Mouse (Mus musculus) neural tube, embryonic 14.5 days (tissue): ENCODE measurements around the gene Isy1. TPM values are rescaled to one million over a fixed set of nuclear protein-coding genes. Genes with fewer than 3 reads are reported as not detected.
A peak's percentile ranks its signal among the peaks of the same experiment; 100 is the strongest.

Source experiments
- ATAC-seq: fragments of 200-750 bp; cut with Nextera tagmentation; 2 replicates; pipeline ENCODE4 v1.8.0; 2017; ENCODE audit warnings: low read depth, mild to moderate bottlenecking, moderate TSS enrichment, moderate library complexity
- H3K27ac ChIP-seq: fragments of 300-500 bp; sonication (generic); 2 replicates; pipeline ENCODE4 v1.5.1; 2014; ENCODE audit warnings: low read depth, mild to moderate bottlenecking, control low read depth, low read length, moderate library complexity, mixed read lengths
- H3K27me3 ChIP-seq: fragments of 300-500 bp; sonication (generic); 2 replicates; pipeline ENCODE4 v1.6.1; 2014; ENCODE audit warnings: low read length; ENCODE audit not compliant: control insufficient read depth, insufficient read depth
- H3K36me3 ChIP-seq: fragments of 300-500 bp; sonication (generic); 2 replicates; pipeline ENCODE4 v1.6.1; 2014; ENCODE audit warnings: low read length, mixed read lengths; ENCODE audit not compliant: control insufficient read depth, insufficient read depth
- H3K4me1 ChIP-seq: fragments of 300-500 bp; sonication (generic); 2 replicates; pipeline ENCODE4 v1.6.1; 2014; ENCODE audit warnings: low read length; ENCODE audit not compliant: control insufficient read depth, insufficient read depth
- H3K4me2 ChIP-seq: fragments of 300-500 bp; sonication (generic); 2 replicates; pipeline ENCODE4 v1.6.1; 2014; ENCODE audit warnings: mild to moderate bottlenecking, low read depth, low read length, control low read depth
- H3K4me3 ChIP-seq: fragments of 300-500 bp; sonication (generic); 2 replicates; pipeline ENCODE4 v1.5.1; 2014; ENCODE audit warnings: low read depth, low read length, control low read depth, mixed read lengths
- H3K9ac ChIP-seq: fragments of 300-500 bp; sonication (generic); replicated peaks from 2 replicates; pipeline ENCODE4 v1.6.1; 2014; ENCODE audit warnings: low read depth, mild to moderate bottlenecking, control low read depth, low read length, mixed read lengths
- H3K9me3 ChIP-seq: fragments of 300-500 bp; sonication (generic); 2 replicates; pipeline ENCODE4 v1.6.1; 2016; ENCODE audit warnings: low read length; ENCODE audit not compliant: control insufficient read depth
- WGBS: fragments of 180-500 bp; shearing (Covaris S2); extraction: QIAGEN DNeasy Blood & Tissue Kit; methylation state at CpG from one replicate; pipeline ENCODE4 v1.1.7; 2014; 5-methylcytosine and 5-hydroxymethylcytosine counted together
- polyA plus RNA-seq: library from polyadenylated mRNA; unstranded; fragments of >200 nt; fragmentation: Nextera tagmentation; extraction: Ambion mirVana; gene quantifications from 2 replicates; pipeline ENCODE4 v1.2.1, GENCODE M21; 2014

The Isy1 gene
- polyA plus RNA-seq, 1 experiment from 2014 or later: 25.1 TPM

DNA sequence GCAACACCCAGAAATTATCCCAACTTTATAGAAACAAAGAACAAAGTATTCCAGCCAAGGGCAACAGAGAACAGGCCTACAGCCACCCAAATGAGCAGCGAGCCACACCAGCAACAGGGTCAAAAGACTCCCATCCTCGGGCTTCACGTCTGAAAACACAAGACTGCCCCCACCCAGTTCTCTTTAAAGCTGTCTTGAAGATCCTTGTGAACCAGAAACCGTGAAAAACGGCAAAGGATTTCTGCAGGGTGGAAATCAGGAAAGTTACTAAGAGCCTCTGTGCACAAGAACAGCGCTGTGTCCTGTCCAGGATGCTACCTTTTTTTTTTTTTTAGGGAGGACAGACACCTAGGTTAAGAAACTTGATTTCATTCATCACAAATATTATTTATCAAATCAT is 28.3 kb downstream of the Isy1 start:
- no peak for ATAC-seq
- Histone ChIP-seq H3K4me2 (peak overlapping the region; percentile 95), H3K9me3 (no peaks in the 10 kb centered on the region), H3K4me3 (peak overlapping the region; percentile 70), H3K27me3 (no peaks in the 10 kb centered on the region; the same call in 1 of the 2 replicates), H3K4me1 (peaks cover 6% of the 10 kb centered on the region; the same call in 1 of the 2 replicates), H3K27ac (no peak overlapping the region), H3K9ac (no peak overlapping the region), H3K36me3 (peaks cover 3% of the 10 kb centered on the region; the same call in 1 of the 2 replicates)
- WGBS: 37% methylated on average over 6 of the region's 6 CpGs

DNA sequence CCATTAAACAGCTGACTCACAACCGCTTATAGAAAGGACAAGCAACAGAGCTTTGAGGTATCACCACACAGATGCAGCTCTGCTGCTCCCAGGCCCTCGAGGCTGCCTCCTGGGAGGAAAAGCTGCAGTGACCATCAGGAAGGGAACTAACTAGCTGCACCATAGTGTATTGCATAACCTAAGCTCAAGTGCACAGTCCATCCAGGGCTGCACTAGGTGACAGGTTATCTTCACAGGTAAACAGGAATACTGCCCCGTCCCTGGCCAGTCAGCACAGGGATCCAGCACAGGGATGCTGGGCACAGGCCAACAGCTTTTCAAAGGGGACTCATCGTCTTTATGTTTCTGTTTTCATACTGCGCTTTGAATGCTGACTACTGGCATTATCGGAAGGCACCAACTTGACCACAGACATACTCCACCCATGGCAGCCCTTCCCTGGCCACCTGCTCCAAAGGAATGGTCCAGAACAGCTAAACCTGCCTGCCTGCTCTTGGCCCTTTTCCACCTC is 28.9 kb downstream of the Isy1 start:
- peaks cover 6% of the 10 kb centered on the region; the same call in 1 of the 2 replicates for H3K4me1 ChIP-seq
- H3K4me3 ChIP-seq: no peak overlapping the region
- peaks cover 3% of the 10 kb centered on the region; the same call in 1 of the 2 replicates for H3K36me3 ChIP-seq
- no peak overlapping the region for H3K9ac ChIP-seq
- no peak overlapping the region for H3K4me2 ChIP-seq
- no peak for ATAC-seq
- H3K9me3 ChIP-seq: no peaks in the 10 kb centered on the region
- WGBS: 82% methylated on average over 6 of the region's 6 CpGs
- H3K27ac ChIP-seq: no peak overlapping the region
- H3K27me3 ChIP-seq: no peaks in the 10 kb centered on the region; the same call in 1 of the 2 replicates

GRCm38 (mm10) chr6:87809144-87809543 is 29.5 kb downstream of the Isy1 start:
- Histone ChIP-seq H3K9me3 (no peaks in the 10 kb centered on the region), H3K4me3 (no peak overlapping the region), H3K27me3 (no peaks in the 10 kb centered on the region; the same call in 1 of the 2 replicates), H3K9ac (no peak overlapping the region), H3K27ac (no peak overlapping the region), H3K4me1 (peaks cover 6% of the 10 kb centered on the region; the same call in 1 of the 2 replicates), H3K36me3 (peaks cover 3% of the 10 kb centered on the region; the same call in 1 of the 2 replicates), H3K4me2 (no peak overlapping the region)
- 92% methylated on average over 2 of the region's 2 CpGs for WGBS
- no peak for ATAC-seq

- H3K4me1 ChIP-seq: peaks cover 6% of the 10 kb centered on the region; the same call in 1 of the 2 replicates
- H3K9ac ChIP-seq: no peak overlapping the region
- no peak overlapping the region for H3K4me3 ChIP-seq
- WGBS: 79% methylated on average over 3 of the region's 3 CpGs
- H3K9me3 ChIP-seq: no peaks in the 10 kb centered on the region
- H3K27me3 ChIP-seq: no peaks in the 10 kb centered on the region; the same call in 1 of the 2 replicates
- ATAC-seq: no peak
- H3K4me2 ChIP-seq: no peak overlapping the region
- peaks cover 3% of the 10 kb centered on the region; the same call in 1 of the 2 replicates for H3K36me3 ChIP-seq
- no peak overlapping the region for H3K27ac ChIP-seq
Measured at GRCm38 (mm10) chr6:87808521-87808920, 30.1 kb downstream of the Isy1 start.

GRCm38 (mm10) chr6:87807735-87808440 is 30.7 kb downstream of the Isy1 start:
- Histone ChIP-seq H3K36me3 (peaks cover 3% of the 10 kb centered on the region; the same call in 1 of the 2 replicates), H3K4me2 (no peak overlapping the region), H3K4me1 (peaks cover 6% of the 10 kb centered on the region; the same call in 1 of the 2 replicates), H3K4me3 (no peak overlapping the region), H3K27ac (no peak overlapping the region), H3K9ac (no peak overlapping the region), H3K27me3 (no peaks in the 10 kb centered on the region; the same call in 1 of the 2 replicates), H3K9me3 (no peaks in the 10 kb centered on the region)
- 89% methylated on average over 4 of the region's 4 CpGs for WGBS
- no peak for ATAC-seq

GRCm38 (mm10) chr6:87806857-87807256 is 31.7 kb downstream of the Isy1 start:
- H3K4me2 ChIP-seq: no peak overlapping the region
- H3K36me3 ChIP-seq: peaks cover 3% of the 10 kb centered on the region; the same call in 1 of the 2 replicates
- H3K27me3 ChIP-seq: no peaks in the 10 kb centered on the region; the same call in 1 of the 2 replicates
- no peak for ATAC-seq
- H3K9me3 ChIP-seq: no peaks in the 10 kb centered on the region
- H3K27ac ChIP-seq: no peak overlapping the region
- peaks cover 6% of the 10 kb centered on the region; the same call in 1 of the 2 replicates for H3K4me1 ChIP-seq
- H3K4me3 ChIP-seq: no peak overlapping the region
- H3K9ac ChIP-seq: no peak overlapping the region
- WGBS: 66% methylated on average over 2 of the region's 2 CpGs

DNA sequence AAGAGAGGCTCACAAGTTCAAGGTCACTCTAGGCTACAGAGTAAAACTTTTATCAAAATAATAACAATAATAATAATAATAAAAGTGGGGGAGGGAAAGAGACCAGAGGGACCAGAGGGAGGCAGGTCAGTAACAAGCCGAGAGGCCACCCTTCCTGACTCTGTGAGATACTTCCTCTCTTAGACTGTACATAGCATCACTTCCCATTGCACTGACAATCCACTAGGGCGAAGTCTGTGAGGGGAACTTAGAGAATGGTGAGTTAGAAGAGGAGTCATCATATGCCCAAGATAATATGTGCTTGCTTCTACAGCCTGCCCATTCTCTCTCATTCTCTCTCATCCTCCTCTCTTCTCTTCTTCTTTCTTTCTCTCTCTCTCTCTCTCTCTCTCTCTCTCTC is 32.6 kb downstream of the Isy1 start:
- H3K4me3 ChIP-seq: no peak overlapping the region
- H3K4me1 ChIP-seq: peaks cover 6% of the 10 kb centered on the region; the same call in 1 of the 2 replicates
- WGBS: 90% methylated on average over 2 of the region's 2 CpGs
- no peak overlapping the region for H3K9ac ChIP-seq
- no peak overlapping the region for H3K4me2 ChIP-seq
- ATAC-seq: no peak
- no peaks in the 10 kb centered on the region for H3K9me3 ChIP-seq
- no peak overlapping the region for H3K27ac ChIP-seq
- H3K36me3 ChIP-seq: peaks cover 3% of the 10 kb centered on the region; the same call in 1 of the 2 replicates
- H3K27me3 ChIP-seq: no peaks in the 10 kb centered on the region

DNA sequence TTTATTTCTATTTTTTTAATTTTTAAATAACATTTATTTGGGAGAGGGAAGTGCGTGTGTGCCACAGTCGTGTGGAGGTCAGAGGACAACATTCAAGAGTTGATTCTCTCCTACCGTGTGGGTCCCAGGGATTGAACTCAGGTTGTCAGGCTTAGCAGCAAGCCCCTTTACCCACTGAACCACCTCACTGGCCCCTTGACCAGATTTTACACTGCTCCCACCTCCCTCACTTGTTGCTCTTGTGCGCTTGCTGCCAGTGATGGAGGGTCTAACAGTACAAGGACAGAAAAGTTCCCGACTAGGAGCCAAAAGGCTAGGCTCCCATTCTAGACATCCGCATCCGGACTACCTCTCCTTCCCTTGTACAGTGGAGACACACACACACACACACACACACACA is 33.1 kb downstream of the Isy1 start:
- H3K4me2 ChIP-seq: no peak overlapping the region
- ATAC-seq: no peak
- no peak overlapping the region for H3K4me3 ChIP-seq
- H3K9ac ChIP-seq: no peak overlapping the region
- peaks cover 3% of the 10 kb centered on the region; the same call in 1 of the 2 replicates for H3K4me1 ChIP-seq
- 92% methylated on average over 7 of the region's 7 CpGs for WGBS
- peaks cover 3% of the 10 kb centered on the region; the same call in 1 of the 2 replicates for H3K36me3 ChIP-seq
- H3K27me3 ChIP-seq: no peaks in the 10 kb centered on the region
- H3K27ac ChIP-seq: no peak overlapping the region
- H3K9me3 ChIP-seq: no peaks in the 10 kb centered on the region

DNA sequence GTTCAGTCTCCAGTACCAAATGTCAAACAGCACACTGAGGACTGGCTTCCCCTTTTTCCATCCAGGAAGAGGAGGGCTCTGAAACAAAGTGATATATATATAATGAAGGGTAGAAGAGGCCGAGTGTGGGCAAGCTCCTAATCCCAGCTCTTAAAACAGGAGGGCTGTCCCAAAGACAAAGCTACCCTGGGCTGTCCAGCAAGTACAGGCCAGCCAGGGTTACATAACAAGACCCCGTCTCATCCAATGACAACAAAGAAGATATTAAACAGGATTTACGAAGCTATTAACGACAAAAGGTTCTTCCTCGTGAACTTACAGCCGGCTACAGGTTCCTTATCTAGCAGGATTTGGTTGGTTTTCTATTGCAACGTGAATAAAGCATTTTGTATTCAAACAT is 33.7 kb downstream of the Isy1 start:
- Histone ChIP-seq H3K27me3 (no peaks in the 10 kb centered on the region), H3K4me1 (no peaks in the 10 kb centered on the region), H3K9me3 (no peaks in the 10 kb centered on the region), H3K4me2 (no peak overlapping the region), H3K36me3 (peaks cover 3% of the 10 kb centered on the region; the same call in 1 of the 2 replicates), H3K9ac (no peak overlapping the region), H3K4me3 (no peak overlapping the region), H3K27ac (no peak overlapping the region)
- 71% methylated on average over 7 of the region's 7 CpGs for WGBS
- no peak for ATAC-seq
